Mouse (Mus musculus) mature B cell (primary cell): Measurements from ENCODE around the gene Esyt2.

ENCODE experiments used
- in situ Hi-C: fragments of 300-500 bp; cut with MboI; formaldehyde crosslinking; loops from 2 replicates; pipeline ENCODE4 v1.14.3; 2019

Esyt2 gene

DNA sequence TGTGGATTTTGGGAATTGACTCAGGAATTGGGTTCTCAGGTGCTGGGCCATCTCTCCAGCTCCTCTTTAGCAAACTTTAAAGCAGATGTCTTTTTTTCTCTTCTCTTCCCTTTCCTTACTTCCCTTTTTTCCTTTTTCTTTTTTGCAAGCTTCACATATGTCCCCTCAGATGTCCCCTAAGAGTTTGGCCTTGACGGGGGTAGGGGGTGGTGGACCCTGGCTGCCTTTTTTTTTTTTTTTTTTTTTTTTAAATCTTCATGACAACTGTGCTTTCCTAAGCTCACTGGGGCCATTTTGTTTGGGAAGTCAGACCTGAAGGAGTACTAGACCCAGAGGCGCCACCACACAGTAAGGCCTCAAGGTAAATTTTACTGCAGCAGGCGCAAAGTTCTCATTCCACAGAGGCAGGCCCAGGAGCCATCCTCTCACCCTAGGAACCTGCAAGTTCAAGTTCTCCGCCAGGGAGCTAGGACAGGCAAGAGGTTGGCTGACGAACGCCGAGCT is 795 bp upstream of the Esyt2 start:
- in situ Hi-C loops, result no loop called here

DNA sequence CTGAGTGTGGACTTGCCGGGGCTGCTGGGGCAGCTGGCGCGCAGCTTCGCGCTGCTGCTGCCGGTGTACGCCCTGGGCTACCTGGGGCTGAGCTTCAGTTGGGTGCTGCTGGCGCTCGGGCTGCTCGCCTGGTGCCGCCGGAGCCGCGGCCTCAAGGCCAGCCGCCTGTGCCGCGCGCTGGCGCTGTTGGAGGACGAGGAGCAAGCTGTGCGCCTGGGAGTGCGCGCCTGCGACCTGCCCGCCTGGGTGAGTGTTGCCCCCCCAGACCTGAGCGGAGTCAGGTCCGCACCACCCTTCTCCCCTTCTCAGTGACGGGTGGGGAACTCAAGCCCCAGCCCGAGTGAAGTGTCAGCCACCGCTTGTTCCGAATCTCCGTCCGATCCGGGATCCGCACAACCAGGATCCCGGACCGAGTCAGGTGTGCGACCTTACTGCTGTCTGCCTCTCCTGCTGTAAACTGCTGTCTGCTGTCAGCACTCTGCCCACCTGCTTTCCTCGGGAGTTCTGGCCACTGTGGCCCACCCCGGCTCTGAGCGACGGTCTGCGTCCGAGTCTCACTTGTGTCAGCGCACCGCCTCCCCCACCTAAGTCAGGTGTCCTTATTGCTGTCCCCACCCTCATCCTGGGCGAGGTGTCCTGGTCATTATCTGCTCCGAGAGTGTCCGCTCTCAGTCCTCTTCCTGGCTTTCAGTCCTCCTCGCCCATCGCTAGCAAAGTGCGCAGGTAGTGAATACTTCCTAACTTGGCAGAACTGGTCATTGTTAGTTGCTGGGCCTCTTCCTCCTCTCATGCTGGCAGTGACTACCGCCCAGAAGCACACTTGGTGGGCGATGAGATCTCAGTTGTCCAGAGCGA is 658 bp downstream of the Esyt2 start:
- in situ Hi-C loops, result no loop called here

DNA sequence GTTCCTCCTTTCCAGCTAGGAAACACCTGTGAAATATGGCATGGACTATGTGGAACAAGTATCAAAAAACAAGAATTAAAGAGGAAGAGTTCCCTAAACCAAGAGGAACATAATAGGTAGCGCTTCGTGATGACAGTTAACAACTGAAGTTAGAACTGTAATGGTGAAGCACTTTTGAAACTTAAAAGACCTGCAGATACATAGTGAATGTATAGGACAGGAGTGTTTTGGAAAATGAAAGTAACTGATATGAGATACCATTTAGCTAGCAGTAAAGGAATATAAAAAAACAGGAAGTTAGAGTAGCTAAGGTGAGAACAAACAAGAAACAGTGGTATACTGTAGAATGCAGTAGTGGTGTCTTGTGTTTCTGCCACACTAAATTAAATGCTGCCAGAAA is 1.9 kb downstream of the Esyt2 start:
- in situ Hi-C loops, result no loop called here

DNA sequence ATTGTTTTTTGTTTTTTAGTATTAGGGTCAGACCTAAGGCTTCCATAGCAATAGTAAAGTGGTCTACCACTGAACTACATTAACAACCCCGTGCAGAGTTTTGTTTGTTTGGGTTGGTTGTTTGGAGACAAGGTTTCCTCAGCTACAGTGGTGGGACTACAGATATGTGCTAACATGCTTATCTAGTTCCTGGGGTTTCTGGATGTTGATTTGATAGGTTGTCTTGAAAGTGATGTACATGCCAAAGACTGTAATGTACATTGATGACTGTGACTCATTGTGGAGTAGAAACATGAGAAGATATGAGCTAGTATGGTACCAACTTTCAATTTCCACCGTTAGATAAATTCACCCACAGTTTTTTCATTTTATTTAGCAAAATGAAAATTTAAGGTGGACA is 2.5 kb downstream of the Esyt2 start:
- in situ Hi-C loops, result no loop called here

DNA sequence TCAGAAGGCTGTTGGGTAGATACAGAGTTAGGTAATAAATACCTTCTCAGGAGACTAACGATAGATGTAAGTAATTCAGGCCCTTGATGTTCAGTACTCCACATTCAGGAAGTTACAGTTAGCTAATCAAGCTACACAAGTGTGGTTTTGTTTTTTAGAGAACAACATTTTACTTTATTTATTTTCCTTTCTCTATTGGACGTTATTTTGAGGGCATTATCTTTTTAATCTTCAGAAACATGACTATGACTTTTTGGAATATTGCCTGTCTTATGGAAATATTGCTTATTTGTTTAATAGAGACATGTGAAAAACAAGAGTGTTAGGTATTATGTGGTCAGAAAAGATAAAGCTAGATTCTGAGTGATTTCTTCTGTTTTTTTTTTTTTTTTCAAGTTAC is 12.2 kb downstream of the Esyt2 start:
- in situ Hi-C loops, result no loop called here

DNA sequence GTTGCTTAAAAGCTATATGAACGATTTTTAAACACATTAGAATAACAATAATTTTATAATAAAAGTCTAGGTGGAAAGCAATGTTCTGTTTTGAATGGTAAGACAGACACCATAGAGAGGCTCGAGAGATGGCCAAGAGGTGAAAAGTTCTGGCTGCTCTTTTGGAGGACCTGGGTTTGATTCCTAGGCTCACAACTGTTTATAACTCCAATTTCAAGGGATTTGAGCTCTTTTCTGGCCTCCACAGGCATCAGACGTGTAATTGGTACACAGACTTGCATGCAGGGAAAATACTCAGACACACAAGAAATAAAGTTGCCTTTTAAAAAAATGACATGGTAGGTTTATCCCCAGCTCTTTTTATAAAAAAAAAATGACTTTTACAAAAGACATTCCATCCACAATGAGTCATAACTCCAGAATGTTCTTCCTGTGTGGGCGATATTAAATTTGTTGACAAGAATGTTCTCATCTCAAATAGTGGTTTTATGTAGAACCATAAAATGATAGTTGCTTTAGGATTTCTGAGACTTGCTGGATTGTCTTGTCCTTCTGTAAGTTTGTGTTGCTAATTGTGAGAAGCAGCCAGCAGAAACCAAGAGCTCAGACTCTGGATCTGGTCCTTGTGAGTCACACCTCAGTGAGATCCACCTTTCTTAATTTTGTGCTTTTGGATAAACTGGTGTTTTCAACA is 12.8 kb downstream of the Esyt2 start:
- in situ Hi-C loops, result no loop called here

GRCm38 (mm10) chr12:116299906-116300305 is 18.9 kb downstream of the Esyt2 start:
- in situ Hi-C loops, result no loop called here

DNA sequence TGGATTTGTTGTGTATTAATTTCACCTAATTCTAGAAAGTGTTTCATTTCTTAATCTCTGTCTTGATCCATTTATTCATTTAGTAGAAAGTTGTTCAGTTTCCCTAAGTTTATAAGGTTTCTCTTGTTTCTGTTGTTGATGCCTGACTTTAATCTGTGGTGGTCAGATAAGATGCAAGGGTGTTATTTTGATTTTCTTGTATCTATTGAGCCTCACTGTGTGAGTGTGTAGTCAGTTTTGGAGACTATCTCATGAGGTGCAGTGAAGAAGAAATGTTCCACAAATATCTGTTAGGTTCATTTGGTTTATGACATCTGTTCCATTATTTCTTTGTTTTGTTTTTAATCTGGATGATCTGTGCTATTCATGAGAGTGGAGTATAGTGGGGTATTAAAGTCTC is 21.2 kb downstream of the Esyt2 start:
- in situ Hi-C loops, result no loop called here

- in situ Hi-C loops, result no loop called here
These were observed 25.0 kb downstream of the Esyt2 start for GRCm38 (mm10) chr12:116306042-116306441.

DNA sequence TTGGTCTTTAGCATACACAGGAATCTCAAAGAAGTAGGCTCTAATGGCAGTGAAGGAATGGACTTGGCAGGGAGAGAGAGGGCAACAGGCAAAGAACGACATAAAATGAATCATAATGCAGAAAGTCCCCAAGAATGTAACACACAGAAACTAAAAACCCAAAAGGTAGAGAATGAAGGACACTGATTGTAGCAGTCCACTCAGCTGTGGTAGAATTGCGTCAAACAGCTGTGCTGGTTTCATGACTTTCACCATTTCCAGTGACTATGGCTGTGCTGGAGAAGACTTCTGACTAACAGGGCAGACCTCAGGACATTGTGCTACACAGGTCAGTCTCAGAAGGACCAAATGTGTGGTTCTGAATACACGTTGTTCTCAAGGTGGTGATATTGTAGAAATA is 26.9 kb downstream of the Esyt2 start:
- in situ Hi-C loops, result no loop called here

GRCm38 (mm10) chr12:116308612-116309011 is 27.6 kb downstream of the Esyt2 start:
- in situ Hi-C loops, result no loop called here

DNA sequence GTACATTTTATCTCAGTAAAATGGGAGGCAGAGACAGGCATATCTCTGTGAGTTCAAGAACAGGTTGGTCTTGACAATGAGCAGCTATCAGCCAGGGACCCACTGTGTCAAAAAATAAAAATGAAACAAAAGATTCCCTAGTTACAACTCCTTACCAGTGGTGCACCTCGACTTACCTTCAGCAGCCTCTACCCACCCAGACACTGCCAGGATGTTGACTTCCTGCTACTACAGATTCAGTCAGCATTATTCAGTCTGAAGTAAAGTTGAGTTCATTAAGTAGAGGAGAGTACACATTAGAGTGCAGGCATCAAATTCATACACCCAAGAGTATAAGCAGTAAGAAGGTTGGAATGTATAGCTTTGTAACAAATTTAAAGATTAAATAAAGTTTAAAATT is 32.8 kb downstream of the Esyt2 start:
- in situ Hi-C loops, result no loop called here

DNA sequence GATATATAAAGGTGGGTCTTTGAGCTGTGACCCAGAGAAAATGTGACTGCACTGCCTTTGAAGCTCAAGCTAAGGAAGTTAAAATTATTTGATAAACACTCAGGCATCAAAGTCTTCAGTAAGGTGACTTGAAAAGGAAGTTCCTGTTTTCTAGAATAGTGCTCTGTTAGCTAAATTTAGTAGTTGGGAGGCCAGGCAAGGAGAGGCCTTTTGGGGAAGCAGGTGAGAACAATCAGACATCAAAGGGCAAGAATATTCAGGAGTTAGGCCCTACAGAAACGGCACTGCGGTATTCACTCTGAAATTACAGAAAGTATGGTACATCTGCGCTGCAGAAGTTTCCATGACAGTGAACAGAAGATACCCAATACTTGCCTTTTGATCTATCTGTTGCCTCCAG is 34.5 kb downstream of the Esyt2 start:
- in situ Hi-C loops, result no loop called here

DNA sequence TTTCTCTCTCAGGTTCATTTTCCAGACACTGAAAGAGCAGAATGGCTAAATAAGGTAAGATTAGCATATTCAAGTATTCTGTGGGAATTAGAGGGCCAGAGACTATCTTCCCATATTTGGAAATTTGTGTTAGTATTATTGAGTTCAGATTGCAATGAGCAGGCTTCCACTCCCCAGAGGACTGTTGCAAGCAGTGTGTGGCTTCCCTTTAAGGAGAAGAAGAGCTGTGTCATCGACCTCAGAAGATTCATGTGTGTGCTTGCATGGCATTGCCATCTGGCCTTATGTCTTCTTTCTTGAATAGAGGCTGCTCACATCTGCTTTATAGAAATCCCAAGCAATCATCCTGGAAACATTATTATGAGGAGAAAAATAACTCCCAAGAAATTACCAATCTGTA is 36.8 kb downstream of the Esyt2 start:
- in situ Hi-C loops, result no loop called here

DNA sequence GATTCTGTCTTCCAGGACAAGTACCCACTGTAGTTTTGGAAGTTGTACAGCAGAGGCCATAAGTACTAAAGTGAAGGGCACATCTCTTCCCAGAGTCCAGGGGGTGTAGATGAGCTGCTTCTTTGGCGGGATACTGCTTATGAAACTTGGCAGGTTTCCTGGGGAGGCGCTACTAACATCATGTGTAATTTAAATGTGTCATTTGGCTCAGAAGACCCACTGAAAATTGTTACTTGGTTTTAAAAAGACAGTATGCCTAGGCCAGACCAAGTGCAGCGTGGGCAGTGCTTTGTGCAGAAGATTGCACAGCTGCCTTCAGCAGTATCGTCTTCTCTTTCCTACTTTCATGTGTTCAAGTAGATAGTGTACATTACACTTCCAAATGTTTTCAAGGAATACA is 44.5 kb downstream of the Esyt2 start:
- in situ Hi-C loops, result no loop called here

GRCm38 (mm10) chr12:116326159-116326558 is 45.2 kb downstream of the Esyt2 start:
- in situ Hi-C loops, result no loop called here

- in situ Hi-C loops, result no loop called here
These were observed 53.3 kb downstream of the Esyt2 start for GRCm38 (mm10) chr12:116334253-116334652.

DNA sequence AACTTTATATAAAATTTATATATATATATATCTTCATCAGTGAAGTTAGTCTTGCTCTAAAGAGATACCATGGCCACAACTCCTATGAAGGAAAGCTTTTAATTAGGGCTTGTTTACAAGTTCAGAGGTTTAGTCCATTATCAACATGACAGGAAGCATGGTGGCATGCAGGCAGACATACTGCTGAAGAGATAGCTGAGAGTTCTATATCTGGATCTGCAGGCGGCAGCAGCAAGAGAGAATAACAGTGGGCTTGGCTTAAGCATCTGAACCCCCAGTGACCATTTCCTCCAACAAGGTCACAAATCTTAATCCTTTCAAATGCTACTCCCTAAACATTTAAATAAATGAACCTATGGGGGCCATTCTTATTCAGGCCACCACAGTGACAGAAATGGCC is 59.2 kb downstream of the Esyt2 start:
- in situ Hi-C loops, result no loop called here

- in situ Hi-C loops, result no loop called here
These were observed 67.8 kb downstream of the Esyt2 start for GRCm38 (mm10) chr12:116348755-116349286.

DNA sequence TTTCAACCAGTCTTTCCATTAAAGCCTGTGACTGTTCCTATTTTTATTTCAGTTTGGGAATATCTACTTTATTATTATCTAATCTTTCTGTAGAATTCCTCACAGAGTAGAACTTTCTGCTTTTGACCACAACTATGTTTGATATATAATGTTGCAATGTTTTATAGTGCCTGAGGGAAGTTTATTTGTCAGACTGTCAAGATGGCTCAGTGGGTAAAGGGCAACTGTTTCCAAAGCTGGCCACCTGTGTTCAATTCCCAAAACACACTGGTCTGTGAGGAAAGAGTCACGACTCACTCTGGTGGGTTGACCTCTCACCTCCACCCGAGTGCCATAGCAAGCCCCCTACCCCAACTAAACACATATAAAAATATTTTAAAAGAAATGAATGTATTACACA is 68.4 kb downstream of the Esyt2 start:
- in situ Hi-C loops, result no loop called here

GRCm38 (mm10) chr12:116351022-116351421 is 70.0 kb downstream of the Esyt2 start:
- in situ Hi-C loops, result no loop called here

GRCm38 (mm10) chr12:116352404-116352803 is 71.4 kb downstream of the Esyt2 start:
- in situ Hi-C loops, result no loop called here

DNA sequence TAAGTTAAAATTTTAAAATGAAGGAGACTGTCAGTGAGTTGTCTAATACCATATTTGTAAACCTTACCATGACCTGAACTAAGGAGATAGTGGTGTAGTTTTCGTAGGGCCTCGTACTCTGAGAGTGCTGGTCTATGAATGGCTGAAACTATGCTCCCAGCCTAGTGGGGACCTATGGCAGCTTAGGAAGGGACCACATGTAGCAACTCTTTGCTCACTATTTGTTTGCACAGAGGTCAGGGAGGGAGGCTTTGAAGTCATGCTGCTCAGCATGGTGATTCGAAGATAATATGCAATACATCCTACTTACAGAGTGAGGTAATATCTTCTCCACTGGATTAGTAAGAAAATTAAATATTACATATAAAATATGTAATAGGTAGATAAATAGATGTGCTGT is 73.7 kb downstream of the Esyt2 start:
- in situ Hi-C loops, result no loop called here
